Mouse (Mus musculus): ENCODE data around the gene Cpne8.

Gene Cpne8

DNA sequence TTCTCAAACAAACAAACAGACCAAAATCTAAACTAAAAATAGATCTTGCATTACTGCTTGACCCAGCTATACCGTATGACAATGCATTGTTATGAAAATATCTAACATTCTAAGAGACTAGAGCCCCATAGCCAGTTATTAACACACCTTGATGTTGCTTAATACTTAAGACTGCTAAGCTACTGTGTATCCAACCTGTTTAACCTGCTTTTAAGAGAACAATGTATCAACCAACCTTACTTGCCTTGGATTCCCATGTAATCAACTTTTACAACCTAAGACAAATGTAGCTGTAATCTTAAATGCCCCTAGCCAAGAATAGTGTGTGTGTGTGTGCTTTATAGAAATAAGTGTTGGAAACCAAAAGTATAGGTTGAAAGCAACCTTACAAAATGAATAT lies 233.2 kb downstream of the Cpne8 start:
- DNase-seq, result no peak

Data from kidney, adult 11 months (tissue).